Mouse (Mus musculus) natural killer cell, adult 2 months (primary cell): ENCODE measurements at regions not wholly inside any gene's neighbourhood (a gene's known extent, or its start where the extent isn't known, plus 50 kb on each side); places are given as distances from the start of the nearest gene placed in this dataset.

ENCODE experiments used
- DNase-seq, 2 experiments: peaks; one replicate each; pipeline ENCODE4 v3.0.0; 2022; ENCODE audit warnings: low spot score in 2 of 2

DNA sequence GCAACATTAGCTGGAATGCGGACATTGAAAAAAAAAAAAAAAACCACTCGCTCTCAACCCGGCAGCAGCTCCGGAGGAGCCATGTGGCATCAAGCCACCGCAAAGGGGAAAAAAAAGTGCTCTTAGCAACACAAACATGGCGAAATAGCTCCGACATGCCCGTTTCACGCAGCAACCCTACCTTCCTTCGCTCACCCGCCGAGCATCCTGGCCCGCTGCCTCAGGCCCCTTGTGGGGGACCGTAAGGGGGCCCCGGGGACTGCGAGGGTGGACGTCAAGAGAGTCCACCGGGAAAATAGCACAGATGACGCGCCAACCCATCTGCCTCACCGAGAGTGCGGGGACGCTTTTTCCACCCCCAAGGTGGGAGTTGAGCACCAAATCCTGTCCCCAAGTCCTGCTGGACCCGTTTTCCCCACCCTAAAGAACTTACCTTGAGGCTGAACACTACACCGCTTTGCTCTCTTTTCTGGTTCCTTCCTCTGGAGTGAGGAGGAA is 180.8 kb upstream of the Mkln1 start:
- peak in 1 of 2 experiments; percentile 46 for DNase-seq

DNA sequence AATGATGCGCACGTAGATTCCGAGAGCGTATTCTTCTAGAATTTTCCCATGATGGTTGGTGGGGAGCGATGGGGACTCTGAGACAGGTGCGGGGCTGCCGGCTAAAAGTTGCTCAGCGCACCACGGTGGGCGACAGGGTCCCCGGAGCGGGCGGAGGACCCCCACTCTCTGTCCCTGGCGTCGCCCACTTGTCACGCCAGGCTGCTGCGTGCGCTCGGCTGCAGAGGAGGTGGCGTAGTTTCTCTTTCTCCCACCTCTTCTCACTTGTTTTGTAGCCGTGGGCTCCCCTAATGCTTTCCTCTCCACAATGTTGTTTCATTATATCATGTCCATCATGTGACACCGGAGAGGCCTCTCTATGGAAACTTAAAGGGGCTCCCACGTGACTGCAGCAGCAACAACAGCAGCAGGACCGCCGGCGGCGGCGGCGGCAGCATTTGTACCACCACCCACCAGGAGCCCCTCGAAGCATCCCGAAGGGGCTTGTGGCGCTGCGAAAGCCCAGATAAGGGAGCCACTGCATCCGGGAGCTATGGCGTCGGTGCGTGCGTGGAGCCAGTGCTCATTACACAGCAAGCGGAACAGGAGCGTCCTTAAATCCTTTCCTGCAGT is 180.3 kb upstream of the Mkln1 start:
- DNase-seq = peak; percentile 81 to 85

DNA sequence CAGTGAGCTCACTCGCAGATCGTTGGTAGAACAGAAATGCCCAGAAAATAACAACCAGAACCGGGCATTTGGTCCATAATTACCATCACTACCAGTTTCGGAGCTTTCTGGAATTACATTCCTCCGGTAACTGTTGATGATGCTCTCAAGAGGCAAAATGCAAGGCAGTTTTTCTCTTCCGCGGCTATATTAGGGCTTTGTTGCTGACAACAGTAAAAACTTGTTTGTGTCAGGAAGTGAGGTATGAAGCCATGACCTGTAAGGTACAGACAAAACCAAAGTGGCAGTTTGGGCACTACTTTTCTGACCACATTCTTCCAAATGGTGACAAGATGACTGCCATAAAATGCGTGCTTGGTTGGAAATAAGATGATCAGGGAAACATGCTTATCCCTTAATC is 179.7 kb upstream of the Mkln1 start:
- DNase-seq = peak in 1 of 2 experiments; percentile 39

GRCm38 (mm10) chr6:31219736-31220135 is 178.8 kb upstream of the Mkln1 start:
- DNase-seq = no peak

DNA sequence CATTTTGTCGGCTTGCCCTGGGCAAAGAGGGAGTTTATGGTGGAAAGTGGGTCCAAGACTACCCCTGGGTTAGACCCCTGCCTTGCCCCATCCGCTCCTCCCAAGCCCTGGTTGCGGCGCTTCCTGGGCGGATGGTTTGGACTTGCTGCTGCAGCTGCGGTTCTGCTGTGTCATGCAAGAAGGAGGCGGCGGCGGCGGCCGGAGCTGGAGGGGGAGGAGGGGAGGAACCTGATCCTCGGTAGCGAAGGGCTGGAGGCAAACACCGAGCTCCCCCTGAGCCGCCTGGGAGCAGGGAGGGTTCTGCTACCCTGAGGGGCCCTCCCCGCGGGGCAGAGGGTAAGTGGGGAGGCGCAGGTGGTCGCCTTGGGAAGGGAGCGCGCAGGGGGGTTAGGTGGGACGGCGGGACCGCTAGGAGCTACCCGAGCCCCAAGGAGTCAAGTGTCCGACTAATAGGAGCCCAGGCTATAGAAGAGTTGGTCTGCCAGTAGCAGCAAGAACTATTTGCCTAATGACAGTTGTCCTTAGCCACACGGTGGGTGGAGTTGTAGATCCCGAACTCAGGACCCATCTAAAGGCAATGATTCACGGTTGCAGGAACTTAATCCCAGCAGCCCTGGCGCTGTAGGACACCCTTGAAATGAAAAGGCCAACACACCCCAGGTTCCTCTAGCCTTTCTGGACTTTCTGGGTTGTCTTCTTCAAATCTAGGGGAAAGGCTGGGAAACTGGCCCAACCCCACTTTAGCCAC is 178.2 kb upstream of the Mkln1 start:
- DNase-seq = peak; percentile 50 to 58

DNA sequence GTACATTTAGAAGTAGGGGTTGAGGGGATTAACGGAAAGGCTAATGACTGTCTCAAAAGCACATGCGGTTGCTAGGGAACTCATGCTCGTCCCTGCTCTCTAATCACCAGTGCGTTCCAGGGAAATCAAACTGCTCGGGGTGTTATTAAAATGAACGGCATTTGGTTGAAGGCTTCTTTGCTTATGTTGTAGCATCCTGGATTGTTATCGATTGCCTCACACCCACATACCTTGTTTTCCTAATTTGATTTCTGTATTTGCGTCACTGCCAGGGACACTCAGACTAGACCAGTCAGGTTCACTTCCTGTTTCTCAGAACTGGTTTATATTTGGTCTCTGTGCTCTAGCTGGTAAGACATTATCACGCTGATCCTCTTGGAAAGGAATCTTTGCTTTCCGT is 177.0 kb upstream of the Mkln1 start:
- DNase-seq = peak; percentile 48 to 66

- no peak for DNase-seq
Observed at GRCm38 (mm10) chr6:31222024-31222579, 176.4 kb upstream of the Mkln1 start.

DNA sequence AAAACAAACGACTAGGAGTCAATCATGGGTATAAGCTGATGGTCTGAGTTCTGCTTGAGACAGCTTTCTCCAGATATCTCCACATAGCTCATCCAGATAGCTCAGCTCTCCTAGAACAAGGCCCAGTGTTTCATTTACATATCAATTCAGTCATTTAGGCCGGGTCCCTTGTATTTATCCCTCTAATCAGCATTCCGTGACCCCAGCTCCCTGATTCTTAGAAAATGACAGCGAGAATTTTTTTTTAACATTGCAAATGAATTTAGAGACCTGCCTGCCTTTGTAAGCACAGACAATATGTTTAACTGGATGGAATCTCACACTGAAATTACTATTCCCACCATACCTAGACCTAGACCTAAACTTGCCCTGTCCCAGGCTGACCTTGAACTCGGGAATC is 171.1 kb upstream of the Mkln1 start:
- DNase-seq = no peak

DNA sequence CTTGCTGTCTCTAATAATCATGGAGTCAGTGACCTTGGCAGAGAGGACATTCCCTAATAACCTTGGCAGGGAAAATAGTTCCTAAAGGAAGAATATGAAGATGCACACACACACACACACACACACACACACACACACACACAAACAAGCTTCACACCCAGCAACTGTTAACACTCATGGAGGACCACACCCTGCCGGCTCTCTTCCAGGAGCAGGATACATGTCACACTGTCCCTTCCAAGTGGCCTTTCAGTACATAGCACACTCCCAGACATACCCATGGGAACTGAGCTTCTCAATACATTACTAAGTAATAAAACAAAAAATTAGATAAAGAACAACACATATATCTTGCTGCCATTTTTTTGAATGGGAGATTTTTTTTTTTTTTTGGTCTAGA is 170.5 kb upstream of the Mkln1 start:
- DNase-seq = no peak

- DNase-seq = no peak
Observed at GRCm38 (mm10) chr6:31231821-31232220, 166.7 kb upstream of the Mkln1 start.

DNA sequence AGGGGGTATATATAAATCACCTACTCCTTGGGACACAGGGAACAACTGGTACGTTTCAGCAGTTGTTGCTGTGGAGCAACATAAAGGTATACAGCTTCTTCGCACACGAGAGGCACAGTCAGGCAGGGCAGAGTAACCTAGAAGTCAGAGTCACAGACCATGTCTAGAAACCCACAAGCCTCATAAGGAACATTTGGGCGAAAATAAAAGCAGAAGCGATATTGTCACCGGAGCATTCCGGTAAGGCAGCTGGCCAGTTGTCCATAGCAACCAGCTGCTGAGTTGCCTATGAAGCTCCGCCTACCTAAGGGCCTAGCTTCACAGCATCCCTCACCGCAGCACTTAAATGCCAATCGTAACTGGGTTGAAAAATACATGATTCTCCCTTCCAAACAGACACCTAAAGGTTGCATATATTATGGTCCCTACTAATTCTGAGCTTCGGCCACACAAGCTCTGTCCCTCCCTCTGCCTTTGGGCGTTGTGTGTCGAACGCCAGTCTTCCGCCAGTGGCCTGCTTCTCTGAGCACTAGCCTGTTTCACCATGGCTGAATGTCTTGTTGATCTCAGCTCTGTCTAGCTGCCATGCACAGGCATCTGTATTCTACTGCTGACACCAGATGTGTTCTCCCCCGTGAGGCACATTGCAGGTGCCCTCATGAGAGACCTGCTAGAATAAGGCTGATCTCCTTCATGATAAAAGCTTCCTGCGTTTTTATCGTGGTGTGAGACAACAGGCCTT is 165.1 kb upstream of the Mkln1 start:
- DNase-seq = peak; percentile 33 to 74

GRCm38 (mm10) chr6:31240051-31240450 is 158.5 kb upstream of the Mkln1 start:
- no peak for DNase-seq

DNA sequence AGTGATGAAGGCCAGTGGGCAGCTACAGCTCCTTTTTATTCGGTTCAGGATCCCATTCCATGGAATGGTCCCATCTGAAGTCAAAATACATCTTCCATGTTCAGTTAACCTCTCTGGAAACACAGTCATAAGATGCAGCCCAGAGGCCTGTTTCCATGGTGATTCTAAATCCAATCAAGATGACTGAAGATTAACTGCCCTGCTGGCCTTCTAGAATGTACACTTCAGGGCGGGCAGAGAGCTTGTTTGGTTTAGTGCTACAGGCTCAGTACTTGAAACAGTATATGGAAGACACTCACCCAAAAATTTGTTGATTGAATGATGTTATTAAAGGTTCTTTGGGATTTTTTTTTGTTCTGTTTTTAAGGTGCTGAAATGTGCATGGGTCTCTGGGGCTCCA is 148.0 kb upstream of the Mkln1 start:
- no peak for DNase-seq

GRCm38 (mm10) chr6:31253251-31253935 is 145.1 kb upstream of the Mkln1 start:
- no peak for DNase-seq

DNA sequence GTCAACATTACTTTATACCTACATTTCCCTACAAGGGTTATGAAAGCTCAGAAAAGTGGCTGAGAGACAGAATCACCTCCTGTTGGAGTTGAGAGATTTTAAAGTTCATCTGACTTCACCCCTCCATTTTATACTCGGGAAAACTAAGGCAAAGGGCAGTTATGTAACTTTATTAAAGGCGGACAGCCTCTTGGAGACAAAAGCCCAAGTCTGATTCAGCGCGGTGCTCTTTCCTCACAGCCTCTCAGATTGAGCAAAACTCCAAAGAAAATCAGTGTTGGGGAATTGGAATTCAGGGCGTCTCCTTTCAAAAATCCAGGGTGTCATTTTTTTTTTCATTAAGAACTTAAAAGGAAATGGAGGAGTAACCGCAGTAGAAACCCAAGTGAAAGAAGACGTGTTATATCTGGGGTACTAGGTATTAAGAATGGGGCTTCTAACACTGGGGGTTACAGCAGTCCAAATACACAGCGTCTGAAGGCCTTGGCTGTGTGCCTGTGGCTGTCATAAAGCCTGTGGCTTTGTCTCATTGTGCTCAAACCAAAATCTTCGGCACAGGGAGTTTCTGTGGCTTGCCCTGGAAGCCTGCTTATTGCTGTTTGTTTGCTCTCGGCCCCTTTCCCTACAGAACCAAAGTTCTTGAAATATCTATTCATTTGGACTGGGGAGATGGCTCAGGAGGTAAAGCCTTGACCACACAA is 137.7 kb upstream of the Mkln1 start:
- DNase-seq = no peak

GRCm38 (mm10) chr6:31261797-31262540 is 136.6 kb upstream of the Mkln1 start:
- no peak for DNase-seq

GRCm38 (mm10) chr6:31262651-31263050 is 135.9 kb upstream of the Mkln1 start:
- DNase-seq = no peak

- DNase-seq = no peak
Observed at GRCm38 (mm10) chr6:31263821-31264220, 134.7 kb upstream of the Mkln1 start.

DNA sequence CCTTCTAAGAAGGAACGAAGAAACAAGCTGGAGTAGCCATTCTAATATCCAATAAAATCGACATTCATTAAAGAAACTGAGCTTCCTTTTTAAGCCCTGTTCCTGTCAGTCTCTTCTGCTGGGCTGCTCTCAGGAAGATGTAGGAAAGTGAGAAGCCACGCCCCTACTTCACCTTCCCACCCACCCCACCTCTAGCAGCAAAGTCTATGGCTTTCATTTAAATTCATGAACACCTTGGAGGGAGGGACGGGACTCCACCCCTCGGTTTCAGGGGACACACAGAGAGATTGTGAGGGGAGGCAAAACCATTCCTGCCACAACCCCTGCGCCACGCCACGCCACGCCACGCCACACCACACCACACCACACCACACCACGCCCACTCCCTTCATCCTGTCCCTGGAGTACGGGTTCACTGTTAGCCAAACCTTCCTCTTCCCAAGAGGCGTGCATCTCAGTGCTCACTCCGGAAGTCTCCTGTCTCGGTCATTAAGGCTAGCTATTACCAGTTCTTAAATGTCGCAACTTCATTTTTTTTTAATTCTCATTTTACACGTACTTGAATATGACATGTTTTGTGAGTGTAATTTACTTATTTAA is 132.0 kb upstream of the Mkln1 start:
- no peak for DNase-seq

- no peak for DNase-seq
Observed at GRCm38 (mm10) chr6:31268057-31268456, 130.5 kb upstream of the Mkln1 start.
